Mouse (Mus musculus) midbrain, embryonic 12.5 days (tissue): ENCODE data around the gene Krt83. TPM values are rescaled to one million over a fixed set of nuclear protein-coding genes. Genes with fewer than 3 reads are reported as not detected.
"Not testable (repeated sequence)": the region's sequence is repeated elsewhere in the genome, so short reads cannot be mapped to it uniquely, and the experiment has no call there.

ENCODE experiments used
- ATAC-seq: fragments of 200-750 bp; cut with Nextera tagmentation; 2 replicates; pipeline ENCODE4 v1.8.0; 2017; ENCODE audit warnings: low read depth, moderate TSS enrichment, moderate library complexity; ENCODE audit not compliant: low FRiP score
- H3K27ac ChIP-seq: fragments of 300-500 bp; sonication (generic); replicated peaks from 2 replicates; pipeline ENCODE4 v1.5.1; 2016; ENCODE audit warnings: mild to moderate bottlenecking
- H3K27me3 ChIP-seq: fragments of 300-500 bp; sonication (generic); 2 replicates; pipeline ENCODE4 v1.6.1; 2016; ENCODE audit warnings: mild to moderate bottlenecking
- H3K36me3 ChIP-seq: fragments of 300-500 bp; sonication (generic); 2 replicates; pipeline ENCODE4 v1.6.1; 2016
- H3K4me1 ChIP-seq: fragments of 300-500 bp; sonication (generic); 2 replicates; pipeline ENCODE4 v1.6.1; 2016
- H3K4me2 ChIP-seq: fragments of 300-500 bp; sonication (generic); replicated peaks from 2 replicates; pipeline ENCODE4 v1.6.1; 2016; ENCODE audit warnings: mild to moderate bottlenecking, moderate library complexity
- H3K4me3 ChIP-seq: fragments of 300-500 bp; sonication (generic); 2 replicates; pipeline ENCODE4 v1.5.1; 2016; ENCODE audit warnings: mild to moderate bottlenecking
- H3K9ac ChIP-seq: fragments of 300-500 bp; sonication (generic); replicated peaks from 2 replicates; pipeline ENCODE4 v1.6.1; 2016; ENCODE audit warnings: mild to moderate bottlenecking, moderate library complexity
- H3K9me3 ChIP-seq: fragments of 300-500 bp; sonication (generic); 2 replicates; pipeline ENCODE4 v1.6.1; 2016; ENCODE audit warnings: mild to moderate bottlenecking
- WGBS: fragments of 180-500 bp; shearing (Covaris S2); methylation state at CpG from one replicate; pipeline ENCODE4 v1.1.7; 2016; 5-methylcytosine and 5-hydroxymethylcytosine counted together
- polyA plus RNA-seq: library from polyadenylated mRNA; unstranded; fragments of >200 nt; fragmentation: Nextera tagmentation; extraction: Ambion mirVana; gene quantifications from 2 replicates; pipeline ENCODE4 v1.2.1, GENCODE M21; 2016

The Krt83 gene
- polyA plus RNA-seq, result not detected in 2 replicates

GRCm38 (mm10) chr15:101491431-101491830, at the start of gene Krt83:
Gene Krt83 (minus strand): TSS chr15:101491512.
- H3K4me2 ChIP-seq, result no peak within 1 kb of the TSS
- no peaks in the 10 kb centered on the region for H3K9me3 ChIP-seq
- no peaks in the 10 kb centered on the region for H3K4me1 ChIP-seq
- no peaks in the 10 kb centered on the region for H3K27me3 ChIP-seq
- H3K27ac ChIP-seq, result no peak within 1 kb of the TSS
- ATAC-seq, result no peak
- no peak within 1 kb of the TSS for H3K4me3 ChIP-seq
- no peaks in the 10 kb centered on the region for H3K36me3 ChIP-seq
- H3K9ac ChIP-seq, result no peak within 1 kb of the TSS
- 61% methylated on average over 6 of the region's 6 CpGs for WGBS

- Histone ChIP-seq H3K4me2 (no peak overlapping the region), H3K4me1 (no peaks in the 10 kb centered on the region), H3K27ac (no peak overlapping the region), H3K36me3 (no peaks in the 10 kb centered on the region), H3K27me3 (0 out of 2 replicates have a peak, but pooled peaks cover 3% of the 10 kb centered on the region), H3K4me3 (no peak overlapping the region), H3K9ac (no peak overlapping the region), H3K9me3 (no peaks in the 10 kb centered on the region)
- ATAC-seq, result no peak
- 64% methylated on average over 4 of the region's 4 CpGs for WGBS
Measured at GRCm38 (mm10) chr15:101538580-101538900, 47.2 kb upstream of the Krt83 start.

GRCm38 (mm10) chr15:101537864-101538579, 46.7 kb upstream of the Krt83 start:
- no peaks in the 10 kb centered on the region for H3K27me3 ChIP-seq
- no peak overlapping the region for H3K4me2 ChIP-seq
- ATAC-seq, result no peak
- WGBS, result 40% methylated on average over 7 of the region's 7 CpGs
- H3K9me3 ChIP-seq, result no peaks in the 10 kb centered on the region
- H3K4me1 ChIP-seq, result no peaks in the 10 kb centered on the region
- H3K36me3 ChIP-seq, result no peaks in the 10 kb centered on the region
- no peak overlapping the region for H3K9ac ChIP-seq
- H3K4me3 ChIP-seq, result no peak overlapping the region
- no peak overlapping the region for H3K27ac ChIP-seq

GRCm38 (mm10) chr15:101536054-101536850, 44.9 kb upstream of the Krt83 start:
- Histone ChIP-seq H3K4me2 (no peak overlapping the region), H3K27ac (no peak overlapping the region), H3K4me1 (no peaks in the 10 kb centered on the region), H3K4me3 (no peak overlapping the region), H3K9me3 (no peaks in the 10 kb centered on the region), H3K36me3 (no peaks in the 10 kb centered on the region), H3K27me3 (no peaks in the 10 kb centered on the region), H3K9ac (no peak overlapping the region)
- no peak for ATAC-seq
- WGBS, result 68% methylated on average over 9 of the region's 9 CpGs

GRCm38 (mm10) chr15:101532720-101533119, 41.4 kb upstream of the Krt83 start, which contains the start of gene Krt84:
Gene Krt84 (minus strand): TSS chr15:101532820.
- 87% methylated on average over 7 of the region's 7 CpGs for WGBS
- H3K9me3 ChIP-seq, result no peaks in the 10 kb centered on the region
- no peak within 1 kb of the TSS for H3K27ac ChIP-seq
- no peak for ATAC-seq
- H3K4me1 ChIP-seq, result no peaks in the 10 kb centered on the region
- no peak within 1 kb of the TSS for H3K4me3 ChIP-seq
- no peaks in the 10 kb centered on the region for H3K36me3 ChIP-seq
- no peak within 1 kb of the TSS for H3K4me2 ChIP-seq
- no peaks in the 10 kb centered on the region for H3K27me3 ChIP-seq
- H3K9ac ChIP-seq, result no peak within 1 kb of the TSS

GRCm38 (mm10) chr15:101522556-101523232, 31.4 kb upstream of the Krt83 start:
- Histone ChIP-seq H3K9ac (no peak overlapping the region), H3K27ac (no peak overlapping the region), H3K4me3 (no peak overlapping the region), H3K4me2 (no peak overlapping the region), H3K27me3 (no peaks in the 10 kb centered on the region), H3K4me1 (no peaks in the 10 kb centered on the region), H3K9me3 (no peaks in the 10 kb centered on the region), H3K36me3 (no peaks in the 10 kb centered on the region)
- ATAC-seq, result no peak
- WGBS, result 85% methylated on average over 4 of the region's 4 CpGs

GRCm38 (mm10) chr15:101519792-101520191, 28.5 kb upstream of the Krt83 start:
- no peak for ATAC-seq
- Histone ChIP-seq H3K27me3 (no peaks in the 10 kb centered on the region), H3K4me2 (no peak overlapping the region), H3K9ac (no peak overlapping the region), H3K4me1 (no peaks in the 10 kb centered on the region), H3K9me3 (no peaks in the 10 kb centered on the region), H3K36me3 (no peaks in the 10 kb centered on the region), H3K4me3 (no peak overlapping the region), H3K27ac (no peak overlapping the region)
- 14% methylated on average over 2 of the region's 2 CpGs for WGBS

GRCm38 (mm10) chr15:101517161-101517560, 25.8 kb upstream of the Krt83 start, which contains the start of gene Gm49425:
Gene Gm49425 (minus strand): TSS chr15:101517261.
- H3K4me3 ChIP-seq, result not testable (repeated sequence)

GRCm38 (mm10) chr15:101508247-101508646, 16.9 kb upstream of the Krt83 start:
- WGBS, result 86% methylated on average over 9 of the region's 9 CpGs
- no peak for ATAC-seq
- no peaks in the 10 kb centered on the region for H3K4me1 ChIP-seq
- H3K36me3 ChIP-seq, result no peaks in the 10 kb centered on the region
- no peaks in the 10 kb centered on the region for H3K9me3 ChIP-seq
- H3K9ac ChIP-seq, result no peak overlapping the region
- H3K4me2 ChIP-seq, result no peak overlapping the region
- H3K27ac ChIP-seq, result no peak overlapping the region
- H3K27me3 ChIP-seq, result no peaks in the 10 kb centered on the region
- no peak overlapping the region for H3K4me3 ChIP-seq

More at GRCm38 (mm10) chr15:101517161-101517560, 25.8 kb upstream of the Krt83 start, which contains the start of gene Gm49425:
- not testable (repeated sequence) for H3K9ac ChIP-seq, H3K4me1 ChIP-seq, H3K4me2 ChIP-seq, ATAC-seq, H3K27me3 ChIP-seq, H3K36me3 ChIP-seq, H3K9me3 ChIP-seq, H3K27ac ChIP-seq
- 70% methylated on average over 2 of the region's 2 CpGs for WGBS

- Histone ChIP-seq H3K4me2 (no peak overlapping the region), H3K27ac (no peak overlapping the region), H3K4me3 (no peak overlapping the region), H3K36me3 (no peaks in the 10 kb centered on the region), H3K9ac (no peak overlapping the region), H3K4me1 (no peaks in the 10 kb centered on the region), H3K9me3 (no peaks in the 10 kb centered on the region), H3K27me3 (no peaks in the 10 kb centered on the region)
- 61% methylated on average over 14 of the region's 14 CpGs for WGBS
- ATAC-seq, result no peak
Measured at GRCm38 (mm10) chr15:101506896-101507758, 15.8 kb upstream of the Krt83 start.

- H3K9me3 ChIP-seq, result no peaks in the 10 kb centered on the region
- no peaks in the 10 kb centered on the region for H3K36me3 ChIP-seq
- no peak for ATAC-seq
- H3K27ac ChIP-seq, result no peak overlapping the region
- no peaks in the 10 kb centered on the region for H3K27me3 ChIP-seq
- no peak overlapping the region for H3K4me2 ChIP-seq
- H3K4me3 ChIP-seq, result no peak overlapping the region
- WGBS, result 76% methylated on average over 2 of the region's 2 CpGs
- no peak overlapping the region for H3K9ac ChIP-seq
- H3K4me1 ChIP-seq, result no peaks in the 10 kb centered on the region
Measured at GRCm38 (mm10) chr15:101497181-101497580, 5.9 kb upstream of the Krt83 start.
